Mouse (Mus musculus): Measurements from ENCODE around the gene Uhrf1bp1l. TPM values are rescaled to one million over a fixed set of nuclear protein-coding genes. Genes with fewer than 3 reads are reported as not detected.
A peak's percentile ranks its signal among the peaks of the same experiment; 100 is the strongest.

Uhrf1bp1l gene
- polyA plus RNA-seq, 1 experiment from 2014 or later: 31.3 TPM

- no peak for TF ChIP-seq CTCF (IDR thresholded peaks at IDR 0.05; ENCODE audit: low read depth)
- whole genome bisulfite sequencing: 63% methylated on average over 4 of the region's 4 CpGs
- H3K4me1 ChIP-seq (ENCODE audit: insufficient read depth): no peaks in the 10 kb centered on the region
- H3K27ac ChIP-seq (ENCODE audit: low read depth): no peak overlapping the region
- H3K4me2 ChIP-seq: no peak overlapping the region
- H3K9ac ChIP-seq: no peak overlapping the region
- no peaks in the 10 kb centered on the region for H3K27me3 ChIP-seq (ENCODE audit: insufficient read depth, low read length)
- no peak overlapping the region for H3K4me3 ChIP-seq (ENCODE audit: low read depth, low read length)
- no peaks in the 10 kb centered on the region for H3K36me3 ChIP-seq (ENCODE audit: insufficient read depth)
- no peaks in the 10 kb centered on the region for H3K9me3 ChIP-seq (ENCODE audit: low read depth, low read length)
- ATAC-seq (ENCODE audit: insufficient read depth): no peak
- no peak for DNase-seq
Measured at GRCm38 (mm10) chr10:89832334-89832733, 87.5 kb downstream of the Uhrf1bp1l start.

GRCm38 (mm10) chr10:89833166-89833565 lies 88.4 kb downstream of the Uhrf1bp1l start:
- WGBS: 73% methylated on average over 10 of the region's 10 CpGs
- Histone ChIP-seq H3K36me3 (ENCODE audit: insufficient read depth) (no peaks in the 10 kb centered on the region), H3K4me2 (no peak overlapping the region), H3K27ac (ENCODE audit: low read depth) (no peak overlapping the region), H3K4me1 (ENCODE audit: insufficient read depth) (no peaks in the 10 kb centered on the region), H3K9ac (no peak overlapping the region), H3K4me3 (ENCODE audit: low read depth, low read length) (no peak overlapping the region), H3K9me3 (ENCODE audit: low read depth, low read length) (no peaks in the 10 kb centered on the region), H3K27me3 (ENCODE audit: insufficient read depth, low read length) (no peaks in the 10 kb centered on the region)
- DNase-seq (peak; percentile 41), ATAC-seq (ENCODE audit: insufficient read depth) (no peak)
- no peak for TF ChIP-seq CTCF (IDR thresholded peaks at IDR 0.05; ENCODE audit: low read depth)

- Histone ChIP-seq H3K27ac (ENCODE audit: low read depth) (no peak overlapping the region), H3K4me2 (no peak overlapping the region), H3K9ac (no peak overlapping the region), H3K36me3 (ENCODE audit: insufficient read depth) (no peaks in the 10 kb centered on the region), H3K9me3 (ENCODE audit: low read depth, low read length) (no peaks in the 10 kb centered on the region), H3K27me3 (ENCODE audit: insufficient read depth, low read length) (no peaks in the 10 kb centered on the region), H3K4me1 (ENCODE audit: insufficient read depth) (no peaks in the 10 kb centered on the region), H3K4me3 (ENCODE audit: low read depth, low read length) (no peak overlapping the region)
- WGBS: 46% methylated on average over 3 of the region's 3 CpGs
- no peak for ATAC-seq (ENCODE audit: insufficient read depth)
- no peak for DNase-seq
- TF ChIP-seq CTCF (IDR thresholded peaks at IDR 0.05; ENCODE audit: low read depth): peak; percentile 34
Measured at GRCm38 (mm10) chr10:89837476-89837875, 92.7 kb downstream of the Uhrf1bp1l start.

GRCm38 (mm10) chr10:89838834-89839233 lies 94.0 kb downstream of the Uhrf1bp1l start:
- DNase-seq (no peak), ATAC-seq (ENCODE audit: insufficient read depth) (no peak)
- 76% methylated on average over 3 of the region's 3 CpGs for WGBS
- Histone ChIP-seq H3K4me2 (no peak overlapping the region), H3K4me1 (ENCODE audit: insufficient read depth) (no peaks in the 10 kb centered on the region), H3K9me3 (ENCODE audit: low read depth, low read length) (no peaks in the 10 kb centered on the region), H3K27me3 (ENCODE audit: insufficient read depth, low read length) (no peaks in the 10 kb centered on the region), H3K9ac (no peak overlapping the region), H3K27ac (ENCODE audit: low read depth) (no peak overlapping the region), H3K4me3 (ENCODE audit: low read depth, low read length) (no peak overlapping the region), H3K36me3 (ENCODE audit: insufficient read depth) (no peaks in the 10 kb centered on the region)
- TF ChIP-seq CTCF (IDR thresholded peaks at IDR 0.05; ENCODE audit: low read depth): no peak

- no peak overlapping the region for H3K4me2 ChIP-seq
- DNase-seq: no peak
- H3K9me3 ChIP-seq (ENCODE audit: low read depth, low read length): no peaks in the 10 kb centered on the region
- H3K27ac ChIP-seq (ENCODE audit: low read depth): no peak overlapping the region
- H3K4me1 ChIP-seq (ENCODE audit: insufficient read depth): no peaks in the 10 kb centered on the region
- 90% methylated on average over 6 of the region's 6 CpGs for WGBS
- H3K9ac ChIP-seq: no peak overlapping the region
- no peak for ATAC-seq (ENCODE audit: insufficient read depth)
- H3K27me3 ChIP-seq (ENCODE audit: insufficient read depth, low read length): no peaks in the 10 kb centered on the region
- H3K36me3 ChIP-seq (ENCODE audit: insufficient read depth): no peaks in the 10 kb centered on the region
- no peak overlapping the region for H3K4me3 ChIP-seq (ENCODE audit: low read depth, low read length)
- no peak for TF ChIP-seq CTCF (IDR thresholded peaks at IDR 0.05; ENCODE audit: low read depth)
Measured at GRCm38 (mm10) chr10:89850951-89851350, 106.2 kb downstream of the Uhrf1bp1l start.

GRCm38 (mm10) chr10:89855251-89855875 lies 110.6 kb downstream of the Uhrf1bp1l start:
- no peak overlapping the region for H3K4me3 ChIP-seq (ENCODE audit: low read depth, low read length)
- TF ChIP-seq CTCF (IDR thresholded peaks at IDR 0.05; ENCODE audit: low read depth): no peak
- no peaks in the 10 kb centered on the region for H3K27me3 ChIP-seq (ENCODE audit: insufficient read depth, low read length)
- no peaks in the 10 kb centered on the region for H3K4me1 ChIP-seq (ENCODE audit: insufficient read depth)
- H3K4me2 ChIP-seq: no peak overlapping the region
- ATAC-seq (ENCODE audit: insufficient read depth): no peak
- H3K27ac ChIP-seq (ENCODE audit: low read depth): no peak overlapping the region
- WGBS: 77% methylated on average over 5 of the region's 5 CpGs
- H3K9ac ChIP-seq: no peak overlapping the region
- H3K36me3 ChIP-seq (ENCODE audit: insufficient read depth): no peaks in the 10 kb centered on the region
- DNase-seq: no peak
- H3K9me3 ChIP-seq (ENCODE audit: low read depth, low read length): no peaks in the 10 kb centered on the region

- H3K4me1 ChIP-seq (ENCODE audit: insufficient read depth): no peaks in the 10 kb centered on the region
- TF ChIP-seq CTCF (IDR thresholded peaks at IDR 0.05; ENCODE audit: low read depth): no peak
- no peak overlapping the region for H3K27ac ChIP-seq (ENCODE audit: low read depth)
- no peak for ATAC-seq (ENCODE audit: insufficient read depth)
- no peaks in the 10 kb centered on the region for H3K9me3 ChIP-seq (ENCODE audit: low read depth, low read length)
- no peak overlapping the region for H3K4me3 ChIP-seq (ENCODE audit: low read depth, low read length)
- DNase-seq: no peak
- 88% methylated on average over 7 of the region's 7 CpGs for WGBS
- no peak overlapping the region for H3K9ac ChIP-seq
- H3K36me3 ChIP-seq (ENCODE audit: insufficient read depth): no peaks in the 10 kb centered on the region
- no peak overlapping the region for H3K4me2 ChIP-seq
- no peaks in the 10 kb centered on the region for H3K27me3 ChIP-seq (ENCODE audit: insufficient read depth, low read length)
Measured at GRCm38 (mm10) chr10:89856286-89856685, 111.5 kb downstream of the Uhrf1bp1l start.
